Mouse (Mus musculus) adipocyte (in vitro differentiated cells): ENCODE measurements at regions not wholly inside any gene's neighbourhood (a gene's known extent, or its start where the extent isn't known, plus 50 kb on each side); places are given as distances from the start of the nearest gene placed in this dataset.

Source experiments
- DNase-seq: peaks from one replicate; pipeline ENCODE4 v3.0.0-alpha.2; 2016; ENCODE audit warnings: low spot score

GRCm38 (mm10) chr15:5355332-5355731 lies 111.3 kb upstream of the Ptger4 start:
- no peak for DNase-seq

- DNase-seq, result no peak
Observed at GRCm38 (mm10) chr15:5354328-5354727, 110.3 kb upstream of the Ptger4 start.

GRCm38 (mm10) chr15:5348881-5349280 lies 104.9 kb upstream of the Ptger4 start:
- DNase-seq, result no peak

GRCm38 (mm10) chr15:5347674-5348073 lies 103.7 kb upstream of the Ptger4 start:
- peak; percentile 17 for DNase-seq

- DNase-seq, result no peak
Observed at GRCm38 (mm10) chr15:5346955-5347354, 103.0 kb upstream of the Ptger4 start.

- peak; percentile 12 for DNase-seq
Observed at GRCm38 (mm10) chr15:5343794-5344193, 99.8 kb upstream of the Ptger4 start.

- DNase-seq, result no peak
Observed at GRCm38 (mm10) chr15:5335528-5336268, 91.7 kb upstream of the Ptger4 start.

GRCm38 (mm10) chr15:5326996-5327395 lies 83.0 kb upstream of the Ptger4 start:
- DNase-seq, result no peak

- no peak for DNase-seq
Observed at GRCm38 (mm10) chr15:5321691-5322090, 77.7 kb upstream of the Ptger4 start.

GRCm38 (mm10) chr15:5312231-5312630 lies 68.2 kb upstream of the Ptger4 start:
- no peak for DNase-seq

GRCm38 (mm10) chr15:5310035-5310434 lies 66.0 kb upstream of the Ptger4 start:
- DNase-seq, result no peak

GRCm38 (mm10) chr15:5302403-5302802 lies 58.4 kb upstream of the Ptger4 start:
- DNase-seq, result peak; percentile 9

- no peak for DNase-seq
Observed at GRCm38 (mm10) chr15:5299807-5300206, 55.8 kb upstream of the Ptger4 start.

GRCm38 (mm10) chr15:5296949-5297348 lies 53.0 kb upstream of the Ptger4 start:
- DNase-seq, result no peak
